Mouse (Mus musculus) embryonic fibroblast, embryonic 13.5 days (primary cell): ENCODE results near the gene Ptbp1. TPM values are rescaled to one million over a fixed set of nuclear protein-coding genes. Genes with fewer than 3 reads are reported as not detected.

ENCODE experiments used
- H3K27ac ChIP-seq: 2 replicates; pipeline ENCODE4 v1.5.1; 2012; ENCODE audit warnings: low read length, control low read depth, inconsistent platforms; ENCODE audit not compliant: insufficient read depth
- H3K4me1 ChIP-seq: 2 replicates; pipeline ENCODE4 v1.6.1; 2011; ENCODE audit warnings: low read length; ENCODE audit not compliant: control insufficient read depth, insufficient read depth
- H3K4me3 ChIP-seq: 2 replicates; pipeline ENCODE4 v1.5.1; 2011; ENCODE audit warnings: mild to moderate bottlenecking, control low read depth, low read length; ENCODE audit not compliant: insufficient read depth
- CTCF ChIP-seq: IDR thresholded peaks from 2 replicates; pipeline ENCODE4 v1.5.1; 2011; ENCODE audit warnings: mild to moderate bottlenecking, control low read depth, low read length, moderate library complexity, borderline replicate concordance; ENCODE audit not compliant: insufficient read depth
- POLR2A ChIP-seq: IDR thresholded peaks from 2 replicates; pipeline ENCODE4 v1.6.1; 2011; ENCODE audit warnings: low read depth, mild to moderate bottlenecking, control low read depth, low read length, moderate library complexity
- polyA plus RNA-seq: library from polyadenylated mRNA; stranded (reverse); fragments of >200 nt; gene quantifications from 2 replicates; pipeline ENCODE4 v1.2.4, GENCODE M21; 2011; ENCODE audit warnings: low read depth; ENCODE audit not compliant: missing spikeins, insufficient read length

Gene Ptbp1
- polyA plus RNA-seq, 1 experiment, result 422 TPM

DNA sequence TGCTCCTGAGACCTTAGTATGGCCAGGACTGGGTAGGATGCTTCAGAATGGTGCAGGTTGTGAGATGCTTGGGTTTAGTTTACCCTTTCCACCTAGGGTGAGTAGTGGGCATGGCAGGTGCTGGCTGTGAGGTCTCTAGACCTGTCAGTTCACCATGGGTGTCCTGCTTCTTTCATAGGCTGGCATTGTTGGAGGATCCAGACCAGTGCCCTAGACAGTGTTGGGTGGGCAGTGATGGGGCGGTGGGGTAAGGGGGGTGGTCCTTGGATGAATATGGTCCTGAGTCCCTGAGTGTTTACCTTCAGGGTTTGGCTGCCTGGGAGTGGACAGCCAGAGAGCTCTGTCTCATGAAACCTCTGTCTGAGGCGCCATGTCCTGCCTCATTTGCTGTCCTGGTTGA is 3.7 kb downstream of the Ptbp1 start:
- Histone ChIP-seq H3K4me3 (peak overlapping the region; percentile 97), H3K4me1 (no peaks in the 10 kb centered on the region), H3K27ac (no peak overlapping the region)
- TF ChIP-seq CTCF (no peak), POLR2A (no peak)

DNA sequence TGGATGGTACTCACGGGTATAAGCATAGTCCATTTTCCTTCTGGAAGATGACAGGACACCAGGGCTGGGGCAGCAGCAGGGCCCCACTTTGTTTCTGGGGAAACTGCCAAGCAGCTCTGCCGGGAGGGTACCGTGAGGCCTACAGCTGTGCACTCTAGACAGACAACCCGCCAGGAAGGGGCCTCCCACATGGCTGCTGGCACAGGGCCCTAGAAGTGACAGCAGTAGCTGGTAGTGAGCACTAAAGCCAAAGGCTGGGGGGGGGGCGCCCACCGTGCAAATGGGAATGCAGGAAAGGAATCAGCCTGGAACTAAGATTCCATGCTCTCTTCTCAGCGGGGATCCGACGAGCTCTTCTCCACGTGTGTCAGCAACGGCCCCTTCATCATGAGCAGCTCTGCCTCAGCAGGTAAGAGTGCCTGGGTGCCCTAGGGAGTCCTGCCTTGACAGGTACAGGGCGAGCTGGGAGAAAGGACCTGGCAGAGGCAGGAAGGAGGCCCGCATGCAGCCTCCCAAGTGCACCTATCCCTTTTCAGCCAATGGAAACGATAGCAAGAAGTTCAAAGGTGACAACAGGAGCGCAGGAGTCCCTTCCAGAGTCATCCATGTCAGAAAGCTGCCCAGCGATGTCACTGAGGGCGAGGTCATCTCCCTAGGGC is 4.3 kb downstream of the Ptbp1 start:
- TF ChIP-seq CTCF, result no peak
- TF ChIP-seq POLR2A, result no peak
- Histone ChIP-seq H3K27ac (no peak overlapping the region), H3K4me3 (peak overlapping the region; percentile 97), H3K4me1 (no peaks in the 10 kb centered on the region)

DNA sequence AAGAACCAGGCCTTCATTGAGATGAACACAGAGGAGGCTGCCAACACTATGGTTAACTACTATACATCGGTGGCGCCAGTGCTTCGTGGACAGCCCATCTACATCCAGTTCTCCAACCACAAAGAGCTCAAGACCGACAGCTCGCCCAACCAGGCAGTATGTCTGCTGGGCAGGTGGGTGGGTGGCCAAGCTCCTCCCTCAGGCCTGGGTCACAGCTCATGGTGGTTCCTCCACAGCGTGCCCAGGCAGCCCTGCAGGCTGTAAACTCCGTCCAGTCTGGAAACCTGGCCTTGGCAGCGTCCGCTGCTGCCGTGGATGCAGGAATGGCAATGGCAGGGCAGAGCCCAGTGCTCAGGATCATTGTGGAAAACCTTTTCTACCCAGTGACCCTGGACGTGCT is 4.9 kb downstream of the Ptbp1 start:
- Histone ChIP-seq H3K4me3 (no peak overlapping the region), H3K4me1 (no peaks in the 10 kb centered on the region), H3K27ac (no peak overlapping the region)
- no peak for TF ChIP-seq POLR2A
- no peak for TF ChIP-seq CTCF

DNA sequence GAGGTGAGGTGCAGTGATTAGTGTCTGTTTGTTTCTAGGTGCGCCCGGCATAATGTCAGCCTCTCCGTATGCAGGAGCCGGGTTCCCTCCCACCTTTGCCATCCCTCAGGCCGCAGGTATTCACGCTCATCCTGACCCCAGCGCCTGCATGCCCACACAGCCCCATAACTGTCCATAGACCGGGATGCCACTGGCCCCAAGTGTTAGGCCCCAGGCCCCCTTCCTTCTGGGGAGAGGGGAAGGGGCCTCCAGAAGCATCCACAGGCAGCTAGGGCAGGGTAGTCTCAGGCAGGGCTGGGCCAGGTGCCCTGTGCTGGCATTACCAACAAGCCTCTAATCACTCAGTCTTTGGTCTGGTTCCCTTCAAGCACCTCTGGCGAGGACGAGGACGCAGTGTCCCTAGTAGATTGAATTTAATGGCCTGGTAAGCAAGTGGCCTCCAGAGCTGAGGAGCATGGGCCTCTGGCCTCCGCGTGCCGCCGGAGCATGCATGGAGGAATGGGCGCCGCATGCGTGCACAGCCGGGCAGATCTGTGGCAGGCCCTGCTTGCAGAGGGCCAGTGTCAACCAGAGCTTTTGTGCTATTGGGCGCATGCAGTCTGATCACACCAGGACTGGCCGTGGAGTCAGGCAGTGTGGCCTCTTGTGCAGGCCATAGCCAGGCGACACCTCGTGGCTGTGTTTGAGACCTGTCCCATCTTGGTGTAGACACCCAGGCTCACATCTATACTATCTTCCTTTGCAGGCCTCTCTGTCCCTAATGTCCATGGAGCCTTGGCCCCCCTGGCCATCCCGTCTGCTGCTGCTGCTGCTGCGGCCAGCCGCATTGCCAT is 6.1 kb downstream of the Ptbp1 start:
- Histone ChIP-seq H3K4me3 (no peak overlapping the region), H3K4me1 (no peaks in the 10 kb centered on the region), H3K27ac (no peak overlapping the region)

DNA sequence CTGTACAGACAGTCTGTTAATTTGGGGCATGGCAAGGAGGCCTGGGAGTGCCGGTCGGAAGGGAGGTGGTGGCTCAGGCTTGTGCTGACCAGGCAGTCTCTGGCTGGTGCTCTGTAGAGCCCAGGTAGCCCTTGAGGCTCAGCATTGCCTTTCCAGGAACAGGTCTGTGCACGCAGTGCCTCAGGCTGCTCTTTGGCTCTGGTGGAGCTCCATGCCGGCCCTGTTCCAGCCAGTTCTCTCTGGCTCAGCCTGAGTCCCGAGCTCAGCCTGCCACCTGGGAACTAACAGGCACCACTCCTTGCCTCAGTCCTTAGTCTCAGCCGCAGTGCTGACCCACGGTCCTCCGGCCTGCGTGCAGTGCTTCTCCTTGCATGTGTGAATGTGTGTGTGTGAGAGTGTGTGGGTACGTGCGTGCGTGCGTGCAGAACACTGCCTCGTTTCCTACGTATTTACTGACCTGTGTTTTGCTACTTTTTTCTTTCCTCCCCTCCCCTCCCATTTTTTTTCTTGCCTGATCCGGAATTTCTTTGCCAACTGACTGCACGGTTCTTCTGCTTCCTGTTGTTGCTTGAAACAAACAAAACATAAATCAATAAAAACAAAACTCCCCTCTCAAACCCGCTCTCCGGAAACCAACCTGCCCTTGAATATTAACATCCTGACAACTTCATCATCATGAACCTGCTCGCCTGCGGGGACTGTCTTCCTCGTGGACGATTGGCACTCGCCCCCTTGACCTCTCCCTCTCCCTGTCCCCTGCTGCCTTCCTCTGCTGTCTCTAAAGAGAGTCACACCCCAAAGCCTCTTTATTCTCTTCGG is 7.2 kb downstream of the Ptbp1 start:
- no peak overlapping the region for H3K4me3 ChIP-seq

More for the DNA sequence above, 6.1 kb downstream of the Ptbp1 start:
- TF ChIP-seq POLR2A, result no peak
- no peak for TF ChIP-seq CTCF

DNA sequence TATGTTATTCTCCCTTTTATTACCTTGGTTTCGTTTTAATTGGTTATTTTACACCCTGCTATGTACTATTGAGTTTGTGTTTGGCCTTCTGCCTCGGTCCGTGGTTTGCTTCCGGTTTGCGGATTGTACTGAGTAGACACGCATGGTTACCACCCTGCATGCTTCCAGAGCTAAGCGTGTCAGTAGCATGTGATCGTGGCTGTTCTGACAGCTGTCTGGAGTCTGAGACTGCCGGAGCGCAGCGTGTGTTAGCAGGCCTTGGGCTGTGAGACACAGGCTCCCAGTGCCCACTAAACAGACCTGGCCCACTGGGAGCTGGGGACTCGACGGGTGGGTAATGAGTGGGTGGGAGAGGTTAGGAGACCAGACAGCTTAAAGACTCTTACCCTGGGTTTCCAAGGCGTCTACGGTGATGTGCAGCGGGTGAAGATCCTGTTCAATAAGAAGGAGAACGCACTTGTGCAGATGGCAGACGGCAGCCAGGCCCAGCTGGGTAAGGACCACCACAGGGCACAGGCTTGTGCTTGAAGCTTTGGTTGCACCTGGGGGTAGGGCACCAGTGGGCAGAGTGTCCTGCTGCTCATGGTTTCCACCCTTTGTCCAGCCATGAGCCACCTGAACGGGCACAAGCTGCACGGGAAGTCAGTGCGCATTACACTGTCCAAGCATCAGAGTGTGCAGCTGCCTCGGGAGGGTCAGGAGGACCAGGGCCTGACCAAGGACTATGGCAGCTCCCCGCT is 8.0 kb downstream of the Ptbp1 start:
- no peaks in the 10 kb centered on the region for H3K4me1 ChIP-seq
- no peak overlapping the region for H3K27ac ChIP-seq
- no peak overlapping the region for H3K4me3 ChIP-seq
- TF ChIP-seq POLR2A (no peak), CTCF (no peak)

More for the DNA sequence above, 7.2 kb downstream of the Ptbp1 start:
- no peaks in the 10 kb centered on the region for H3K4me1 ChIP-seq
- no peak for TF ChIP-seq CTCF
- no peak for TF ChIP-seq POLR2A
- no peak overlapping the region for H3K27ac ChIP-seq

DNA sequence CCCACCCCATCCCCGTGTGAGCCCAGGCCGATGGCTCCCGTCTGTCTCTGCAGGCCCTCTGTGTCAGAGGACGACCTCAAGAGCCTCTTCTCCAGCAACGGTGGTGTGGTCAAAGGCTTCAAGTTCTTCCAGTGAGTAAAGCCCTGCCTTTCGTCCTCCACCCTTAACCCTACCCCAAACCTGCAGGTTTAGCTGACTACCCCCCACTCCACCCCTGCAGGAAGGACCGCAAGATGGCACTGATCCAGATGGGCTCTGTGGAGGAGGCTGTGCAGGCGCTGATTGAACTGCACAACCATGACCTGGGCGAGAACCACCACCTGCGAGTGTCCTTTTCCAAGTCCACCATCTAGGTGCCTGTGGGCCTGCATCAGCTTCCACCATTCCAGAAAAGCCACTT is 8.7 kb downstream of the Ptbp1 start:
- H3K27ac ChIP-seq, result no peak overlapping the region
- H3K4me3 ChIP-seq, result no peak overlapping the region
- H3K4me1 ChIP-seq, result no peaks in the 10 kb centered on the region
- TF ChIP-seq POLR2A (no peak), CTCF (no peak)

DNA sequence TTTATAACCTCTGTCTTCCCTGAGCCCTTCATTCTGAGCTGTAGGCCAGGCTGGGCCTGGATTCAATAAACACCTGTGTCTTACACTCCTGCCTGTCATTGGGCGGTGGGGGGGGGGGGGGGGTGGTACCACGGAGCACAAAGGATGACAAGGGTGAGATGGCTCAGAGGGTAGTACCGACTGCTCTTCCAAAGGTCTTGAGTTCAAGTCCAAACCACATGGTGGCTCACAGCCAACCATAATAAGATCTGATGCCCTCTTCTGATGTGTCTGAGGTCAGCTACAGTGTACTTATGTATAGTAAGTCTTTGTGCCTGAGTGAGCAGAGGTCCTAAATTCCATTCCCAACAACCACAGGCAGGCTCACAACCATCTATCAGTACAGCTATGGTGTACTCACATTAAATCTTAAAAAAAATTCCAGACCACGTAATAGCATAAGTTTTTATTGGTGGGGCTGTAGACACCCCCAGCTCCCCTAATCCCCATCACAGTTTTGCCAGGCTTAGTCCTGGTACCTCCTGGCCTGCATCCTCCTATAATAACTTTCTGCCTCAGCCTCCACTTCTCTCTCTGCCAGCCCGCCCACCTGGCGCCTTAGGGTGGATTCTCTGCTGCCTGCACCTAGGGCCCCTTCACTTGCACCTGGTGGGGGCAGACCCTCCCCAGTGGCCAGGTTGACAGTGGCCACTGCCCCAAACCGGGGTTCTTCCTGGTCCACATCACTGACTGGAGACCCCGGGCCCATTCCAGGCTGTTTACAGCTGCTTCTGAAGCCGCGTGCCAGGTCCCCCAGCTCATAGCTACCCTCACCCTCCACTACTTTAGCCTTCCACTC is 10.3 kb downstream of the Ptbp1 start:
- H3K4me3 ChIP-seq, result no peak overlapping the region
- H3K27ac ChIP-seq, result no peak overlapping the region
- TF ChIP-seq POLR2A (no peak), CTCF (no peak)
- no peaks in the 10 kb centered on the region for H3K4me1 ChIP-seq
